Mouse (Mus musculus) limb, embryonic 15.5 days (tissue): ENCODE results near the gene Cyp2a5. TPM values are rescaled to one million over a fixed set of nuclear protein-coding genes. Genes with fewer than 3 reads are reported as not detected.
"Not testable (repeated sequence)": the region's sequence is repeated elsewhere in the genome, so short reads cannot be mapped to it uniquely, and the experiment has no call there.

ENCODE experiments used
- ATAC-seq: fragments of 200-750 bp; cut with Nextera tagmentation; 2 replicates; pipeline ENCODE4 v1.8.0; 2017; ENCODE audit warnings: low read depth, moderate TSS enrichment; ENCODE audit not compliant: insufficient number of reproducible peaks, low FRiP score, low TSS enrichment
- H3K27ac ChIP-seq: fragments of 300-500 bp; sonication (generic); 2 replicates; pipeline ENCODE4 v1.5.1; 2015; ENCODE audit warnings: moderate library complexity, mild to moderate bottlenecking, inconsistent platforms
- H3K27me3 ChIP-seq: fragments of 300-500 bp; sonication (generic); 2 replicates; pipeline ENCODE4 v1.6.1; 2015; ENCODE audit warnings: inconsistent platforms
- H3K36me3 ChIP-seq: fragments of 300-500 bp; sonication (generic); 2 replicates; pipeline ENCODE4 v1.6.1; 2015; ENCODE audit warnings: inconsistent platforms
- H3K4me1 ChIP-seq: fragments of 300-500 bp; sonication (generic); 2 replicates; pipeline ENCODE4 v1.6.1; 2015; ENCODE audit warnings: inconsistent platforms
- H3K4me2 ChIP-seq: fragments of 300-500 bp; sonication (generic); 2 replicates; pipeline ENCODE4 v1.6.1; 2015; ENCODE audit warnings: mild to moderate bottlenecking, inconsistent platforms
- H3K4me3 ChIP-seq: fragments of 300-500 bp; sonication (generic); 2 replicates; pipeline ENCODE4 v1.5.1; 2015; ENCODE audit warnings: mild to moderate bottlenecking, inconsistent platforms
- H3K9ac ChIP-seq: fragments of 300-500 bp; sonication (generic); 2 replicates; pipeline ENCODE4 v1.6.1; 2015; ENCODE audit warnings: inconsistent platforms
- H3K9me3 ChIP-seq: fragments of 300-500 bp; sonication (generic); 2 replicates; pipeline ENCODE4 v1.6.1; 2016; ENCODE audit warnings: inconsistent platforms
- WGBS: fragments of 180-500 bp; shearing (Covaris S2); methylation state at CpG from one replicate; pipeline ENCODE4 v1.1.7; 2015; 5-methylcytosine and 5-hydroxymethylcytosine counted together
- polyA plus RNA-seq: library from polyadenylated mRNA; unstranded; fragments of >200 nt; fragmentation: Nextera tagmentation; extraction: Ambion mirVana; gene quantifications from 2 replicates; pipeline ENCODE4 v1.2.1, GENCODE M21; 2015

The Cyp2a5 gene
- not detected in 2 replicates for polyA plus RNA-seq

GRCm38 (mm10) chr7:26835059-26835458 is at the start of gene Cyp2a5:
Gene Cyp2a5 (plus strand): TSS chr7:26835305.
- 63% methylated on average over 3 of the region's 3 CpGs for WGBS

GRCm38 (mm10) chr7:26786013-26786412 is 49.1 kb upstream of the Cyp2a5 start:
- ATAC-seq, H3K4me1 ChIP-seq, H3K27me3 ChIP-seq, H3K36me3 ChIP-seq, H3K9me3 ChIP-seq, H3K4me2 ChIP-seq, H3K27ac ChIP-seq, H3K4me3 ChIP-seq, H3K9ac ChIP-seq: not testable (repeated sequence)
- 49% methylated on average over 1 of the region's 1 CpGs for WGBS

More at GRCm38 (mm10) chr7:26835059-26835458, at the start of gene Cyp2a5:
- H3K9ac ChIP-seq, H3K9me3 ChIP-seq, H3K27me3 ChIP-seq, H3K36me3 ChIP-seq, H3K27ac ChIP-seq, H3K4me3 ChIP-seq, H3K4me2 ChIP-seq, H3K4me1 ChIP-seq, ATAC-seq: not testable (repeated sequence)

DNA sequence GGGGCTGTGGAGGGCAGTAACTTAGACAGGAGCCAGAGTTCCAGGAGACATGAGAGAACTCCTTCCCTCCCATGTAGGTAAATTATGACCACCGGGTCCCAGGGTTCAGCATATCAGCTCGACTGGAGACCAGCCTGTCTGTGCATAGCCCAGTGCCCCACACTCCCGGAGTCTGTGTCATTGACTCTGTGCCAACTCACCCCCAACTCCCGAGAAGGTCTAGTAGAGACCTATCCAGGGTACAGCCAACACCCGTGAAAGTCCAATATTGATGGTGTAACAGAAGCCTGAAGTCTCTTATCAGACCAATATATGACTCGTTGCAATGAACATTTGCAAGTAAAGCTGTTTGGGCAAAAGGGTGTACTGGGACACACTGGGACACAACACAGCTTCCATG is 45.1 kb upstream of the Cyp2a5 start:
- ATAC-seq: no peak
- no peaks in the 10 kb centered on the region for H3K36me3 ChIP-seq
- no peak overlapping the region for H3K4me3 ChIP-seq
- no peaks in the 10 kb centered on the region for H3K9me3 ChIP-seq
- no peaks in the 10 kb centered on the region for H3K27me3 ChIP-seq
- 75% methylated on average over 6 of the region's 6 CpGs for WGBS
- no peak overlapping the region for H3K27ac ChIP-seq
- H3K4me1 ChIP-seq: no peaks in the 10 kb centered on the region
- no peak overlapping the region for H3K9ac ChIP-seq
- H3K4me2 ChIP-seq: no peak overlapping the region

DNA sequence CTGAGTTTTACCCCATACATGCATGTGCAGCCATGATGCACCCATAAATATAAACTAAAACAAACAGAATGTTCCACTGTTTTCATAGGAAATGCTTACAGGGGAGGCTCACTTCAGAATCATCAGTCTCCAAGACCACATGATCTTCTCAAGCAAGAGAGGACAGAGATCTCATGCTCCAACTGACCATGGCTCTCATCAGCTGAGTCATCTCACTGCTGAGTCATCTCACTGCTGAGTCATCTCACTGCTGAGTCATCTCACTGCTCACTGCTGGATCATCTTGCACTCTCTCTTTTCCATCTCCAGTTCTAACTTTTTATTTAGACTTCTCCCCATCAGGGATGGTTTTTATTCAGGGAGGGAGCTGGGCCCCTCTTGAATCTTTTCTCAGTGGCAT is 35.0 kb upstream of the Cyp2a5 start:
- no peak overlapping the region for H3K9ac ChIP-seq
- no peak for ATAC-seq
- no peaks in the 10 kb centered on the region for H3K9me3 ChIP-seq
- no peaks in the 10 kb centered on the region for H3K36me3 ChIP-seq
- H3K4me3 ChIP-seq: no peak overlapping the region
- no peak overlapping the region for H3K27ac ChIP-seq
- H3K4me2 ChIP-seq: no peak overlapping the region
- no peaks in the 10 kb centered on the region for H3K27me3 ChIP-seq
- H3K4me1 ChIP-seq: no peaks in the 10 kb centered on the region

GRCm38 (mm10) chr7:26800996-26801395 is 34.1 kb upstream of the Cyp2a5 start:
- H3K4me2 ChIP-seq: no peak overlapping the region
- H3K9ac ChIP-seq: no peak overlapping the region
- no peaks in the 10 kb centered on the region for H3K27me3 ChIP-seq
- H3K4me1 ChIP-seq: no peaks in the 10 kb centered on the region
- H3K9me3 ChIP-seq: no peaks in the 10 kb centered on the region
- 93% methylated on average over 1 of the region's 1 CpGs for WGBS
- no peaks in the 10 kb centered on the region for H3K36me3 ChIP-seq
- H3K4me3 ChIP-seq: no peak overlapping the region
- ATAC-seq: no peak
- no peak overlapping the region for H3K27ac ChIP-seq

DNA sequence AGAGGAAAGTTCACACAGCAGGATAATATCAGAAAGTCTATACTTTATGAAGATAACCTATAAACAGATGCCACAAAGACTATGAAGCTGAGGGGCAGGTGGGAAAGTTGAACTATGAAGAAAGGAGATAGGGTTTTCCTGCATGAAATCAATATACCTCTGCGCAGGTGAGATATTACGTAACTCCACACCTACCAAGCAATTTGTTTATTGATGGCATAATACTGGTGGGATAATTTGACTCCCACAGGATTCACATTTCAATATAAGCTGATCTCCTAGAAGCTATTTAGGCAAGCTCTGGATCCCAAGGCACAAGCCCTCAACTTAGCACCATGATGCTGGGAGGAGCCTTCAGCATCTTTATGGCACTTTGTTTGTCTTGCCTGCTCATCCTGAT is 26.5 kb upstream of the Cyp2a5 start, which contains the start of gene Cyp2g1:
Gene Cyp2g1, plus strand, starts transcription at position 301 of the 400 bp plus-strand sequence.
- H3K4me1 ChIP-seq: no peaks in the 10 kb centered on the region
- H3K4me2 ChIP-seq: no peak within 1 kb of the TSS
- H3K27me3 ChIP-seq: no peaks in the 10 kb centered on the region
- no peak within 1 kb of the TSS for H3K27ac ChIP-seq
- H3K36me3 ChIP-seq: no peaks in the 10 kb centered on the region
- no peak within 1 kb of the TSS for H3K9ac ChIP-seq
- 93% methylated on average over 2 of the region's 2 CpGs for WGBS
- ATAC-seq: no peak
- no peaks in the 10 kb centered on the region for H3K9me3 ChIP-seq
- H3K4me3 ChIP-seq: no peak within 1 kb of the TSS

DNA sequence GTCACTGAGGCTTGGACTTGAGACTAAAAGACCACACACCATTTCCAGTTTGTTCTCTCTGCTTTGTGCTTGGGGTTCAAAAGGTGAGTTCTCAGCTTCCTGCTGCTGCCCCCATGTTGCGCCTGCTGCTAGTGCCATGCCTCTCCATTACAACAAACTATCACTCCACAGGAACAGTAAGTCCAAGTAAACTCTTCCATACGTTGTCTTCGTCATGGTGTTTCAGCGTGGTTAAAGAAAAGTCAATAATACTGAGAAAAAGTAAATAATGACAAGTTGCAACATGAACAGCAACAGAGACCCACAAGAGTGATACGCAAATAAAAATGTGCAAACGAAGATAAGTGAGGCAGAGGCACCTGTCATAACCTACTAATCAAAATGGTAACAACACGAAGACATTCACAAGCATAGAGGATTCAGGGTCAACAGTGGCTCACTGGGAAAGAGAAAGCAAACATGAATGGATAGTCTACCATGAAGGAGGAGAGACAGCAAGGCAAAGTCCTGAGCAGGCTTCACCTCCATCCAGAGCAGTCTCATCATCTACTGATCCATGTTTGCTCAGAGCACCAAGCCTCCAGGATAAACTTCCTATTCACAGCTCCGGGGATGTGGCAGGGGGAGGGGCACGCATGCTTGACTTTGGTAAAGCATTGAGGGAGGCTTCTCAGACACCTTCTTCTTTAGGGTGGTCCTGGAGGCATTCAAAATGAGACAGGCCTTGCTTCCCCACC is 3.4 kb upstream of the Cyp2a5 start:
- not testable (repeated sequence) for H3K4me3 ChIP-seq, H3K27ac ChIP-seq, H3K9me3 ChIP-seq, H3K4me2 ChIP-seq, H3K27me3 ChIP-seq, ATAC-seq, H3K36me3 ChIP-seq, H3K4me1 ChIP-seq, H3K9ac ChIP-seq
- 82% methylated on average over 9 of the region's 9 CpGs for WGBS

DNA sequence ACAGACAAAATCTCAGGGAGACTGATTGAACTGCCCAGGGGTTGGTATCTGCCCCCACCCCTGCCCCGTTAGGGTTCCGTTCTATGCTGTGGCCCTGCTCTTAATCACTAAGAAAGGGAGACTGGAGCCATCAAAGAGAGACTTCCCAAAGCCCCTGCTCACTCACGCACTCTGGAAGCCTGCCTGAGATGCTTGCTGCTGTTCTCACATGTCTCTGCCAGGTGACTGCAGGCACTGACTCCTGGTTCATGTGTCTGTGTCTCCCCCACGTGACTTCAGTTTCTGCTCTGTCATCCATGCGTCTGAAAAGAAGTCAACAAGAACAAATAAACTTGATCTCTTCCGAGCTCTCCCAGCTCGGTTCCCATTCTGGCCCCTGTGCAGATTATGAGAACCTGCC is 2.4 kb upstream of the Cyp2a5 start:
- H3K27me3 ChIP-seq, H3K9me3 ChIP-seq, H3K9ac ChIP-seq, H3K4me2 ChIP-seq, H3K36me3 ChIP-seq, H3K4me3 ChIP-seq, H3K4me1 ChIP-seq, H3K27ac ChIP-seq, ATAC-seq: not testable (repeated sequence)
- 70% methylated on average over 7 of the region's 7 CpGs for WGBS

DNA sequence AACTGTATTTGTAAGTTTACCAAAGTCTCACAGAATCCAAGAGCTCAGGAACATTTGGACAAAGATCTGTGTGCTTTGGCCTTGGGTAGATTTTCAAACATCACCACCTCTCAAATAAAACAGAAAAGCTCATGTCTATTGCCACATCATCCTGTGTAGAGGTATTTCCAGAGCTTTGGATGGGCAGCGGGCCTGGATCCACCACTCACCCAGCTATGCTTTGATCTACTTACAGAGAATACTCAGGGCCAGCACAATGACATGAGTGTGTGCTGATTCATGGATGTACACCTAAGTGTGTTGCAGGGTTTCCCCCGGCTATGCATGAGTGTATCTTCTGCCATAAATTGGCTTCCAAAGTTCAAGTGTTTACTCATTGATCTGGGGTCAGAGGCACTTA is 8.3 kb downstream of the Cyp2a5 start:
- not testable (repeated sequence) for H3K4me2 ChIP-seq, H3K9me3 ChIP-seq
- 84% methylated on average over 2 of the region's 2 CpGs for WGBS

GRCm38 (mm10) chr7:26850063-26850462 is 15.0 kb downstream of the Cyp2a5 start:
- not testable (repeated sequence) for H3K9me3 ChIP-seq, H3K36me3 ChIP-seq, H3K27ac ChIP-seq, H3K9ac ChIP-seq, H3K4me3 ChIP-seq, H3K27me3 ChIP-seq, H3K4me2 ChIP-seq, ATAC-seq, H3K4me1 ChIP-seq

More for the DNA sequence above, 8.3 kb downstream of the Cyp2a5 start:
- not testable (repeated sequence) for H3K9ac ChIP-seq, ATAC-seq, H3K4me3 ChIP-seq, H3K4me1 ChIP-seq, H3K27me3 ChIP-seq, H3K36me3 ChIP-seq, H3K27ac ChIP-seq

DNA sequence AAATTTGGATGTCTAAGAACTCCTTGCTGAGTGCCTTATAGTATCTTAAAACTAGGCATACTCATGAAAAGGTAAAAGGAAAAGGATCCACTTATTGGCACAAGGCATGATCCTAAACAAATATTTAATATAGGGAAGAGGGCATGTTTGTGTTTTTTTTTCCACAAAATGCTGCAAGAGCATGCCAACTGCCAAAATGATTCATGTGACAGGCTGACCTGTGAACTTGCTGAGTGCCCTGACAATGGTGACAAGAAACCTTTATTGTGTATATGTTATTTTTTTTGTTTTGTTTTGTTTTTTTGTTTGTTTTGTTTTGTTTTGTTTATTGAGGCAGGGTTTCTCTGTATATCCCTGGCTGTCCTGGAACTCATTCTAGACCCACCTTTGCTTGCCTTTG is 43.5 kb downstream of the Cyp2a5 start:
- not testable (repeated sequence) for H3K9me3 ChIP-seq, H3K36me3 ChIP-seq, H3K27ac ChIP-seq, H3K4me2 ChIP-seq, H3K9ac ChIP-seq, H3K4me1 ChIP-seq, H3K27me3 ChIP-seq, H3K4me3 ChIP-seq, ATAC-seq

GRCm38 (mm10) chr7:26880600-26880999 is 45.5 kb downstream of the Cyp2a5 start:
- H3K4me1 ChIP-seq, ATAC-seq, H3K9me3 ChIP-seq, H3K4me2 ChIP-seq, H3K4me3 ChIP-seq, H3K27me3 ChIP-seq, H3K9ac ChIP-seq, H3K27ac ChIP-seq, H3K36me3 ChIP-seq: not testable (repeated sequence)
- 71% methylated on average over 3 of the region's 3 CpGs for WGBS
